Mouse (Mus musculus) kidney, postnatal 25 days (tissue): ENCODE data around the gene Esrrb.

Source experiments
- DNase-seq, 2 experiments: peaks; one replicate each; pipeline ENCODE4 v3.0.0; 2021; ENCODE audit warnings: mixed read lengths in 2 of 2

Esrrb gene

DNA sequence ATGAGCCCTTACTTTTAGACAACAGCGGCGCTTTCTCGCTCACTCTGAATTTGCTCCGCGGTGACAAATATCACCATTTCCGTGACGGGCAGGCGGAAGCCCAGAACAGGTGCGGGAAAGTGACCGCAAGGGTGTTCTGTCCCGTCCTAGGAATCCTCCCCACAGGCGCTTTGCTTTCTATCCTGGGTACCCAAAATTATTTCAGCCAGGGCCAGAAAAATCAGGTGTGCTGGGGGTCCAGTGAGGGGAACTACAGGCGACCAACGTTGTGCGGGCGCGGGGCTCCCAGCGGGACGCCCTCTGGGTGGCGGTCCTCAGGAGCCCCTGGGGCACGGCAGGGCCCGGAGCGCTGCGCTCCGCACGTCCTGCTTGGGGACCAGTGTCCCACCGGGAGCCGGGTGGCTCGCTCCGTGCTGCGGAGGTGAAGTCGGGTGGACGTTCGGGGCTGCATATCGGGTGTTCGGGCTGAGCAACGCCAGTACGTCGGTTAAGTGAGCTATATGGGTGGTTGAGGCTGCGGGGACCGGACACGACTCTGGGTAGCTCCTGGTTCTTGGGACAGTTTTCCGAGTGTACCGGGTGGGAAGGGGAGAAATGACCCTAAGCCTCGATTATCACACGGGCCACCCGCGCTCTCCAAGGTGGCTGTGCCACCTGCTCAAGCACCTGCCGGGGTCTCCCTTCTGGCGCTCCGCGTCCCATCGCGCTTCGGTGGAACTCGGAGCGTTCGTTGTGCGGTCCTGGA lies 61.4 kb downstream of the Esrrb start:
- peak in 1 of 2 experiments; percentile 28 for DNase-seq

DNA sequence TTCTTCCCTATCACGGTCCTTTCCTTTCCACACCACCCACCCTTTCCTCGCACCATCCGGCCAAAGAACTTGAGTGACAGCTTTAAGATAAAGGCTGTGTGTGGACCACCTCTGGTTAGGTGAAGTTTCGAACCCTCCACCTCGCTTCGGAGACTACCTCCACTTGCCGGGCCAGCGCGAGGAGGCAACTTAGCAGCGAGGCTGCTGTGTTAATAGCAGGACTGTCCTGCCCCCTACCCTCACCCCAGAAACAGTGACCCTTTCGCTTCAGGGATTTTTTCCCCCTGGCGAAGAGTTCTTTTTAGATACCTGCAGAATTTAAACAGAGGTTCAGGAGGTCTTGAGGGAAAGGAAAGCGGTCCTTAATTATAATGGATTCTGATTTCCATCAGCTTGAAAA lies 62.2 kb downstream of the Esrrb start:
- DNase-seq = no peak

DNA sequence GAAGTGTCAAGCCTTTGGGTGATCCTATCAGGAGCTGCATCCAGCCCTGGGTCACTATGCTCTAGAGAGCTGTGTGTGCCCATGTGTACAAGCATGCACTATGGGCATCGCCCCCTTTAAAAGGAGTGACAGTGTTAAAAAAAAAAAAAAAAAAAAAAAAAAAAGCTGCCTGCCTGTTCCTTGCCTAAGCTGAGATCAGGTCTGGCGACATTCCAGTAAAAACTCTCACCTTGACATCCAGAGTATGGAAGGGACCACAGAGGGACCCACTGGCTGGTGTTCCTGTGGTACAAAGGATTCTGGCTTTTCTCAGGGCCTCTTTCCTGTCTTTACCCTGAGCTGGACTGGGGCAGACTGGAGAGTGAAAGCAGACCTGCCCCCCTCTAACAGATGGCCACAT lies 66.7 kb downstream of the Esrrb start:
- DNase-seq = peak in 1 of 2 experiments; percentile 35

GRCm38 (mm10) chr12:86431671-86432070 lies 70.8 kb downstream of the Esrrb start:
- no peak for DNase-seq

- DNase-seq = peak; percentile 77 to 86
Measured at GRCm38 (mm10) chr12:86433371-86433821, 72.5 kb downstream of the Esrrb start.

- no peak for DNase-seq
Measured at GRCm38 (mm10) chr12:86435651-86436050, 74.7 kb downstream of the Esrrb start.

- no peak for DNase-seq
Measured at GRCm38 (mm10) chr12:86450848-86451247, 89.9 kb downstream of the Esrrb start.

DNA sequence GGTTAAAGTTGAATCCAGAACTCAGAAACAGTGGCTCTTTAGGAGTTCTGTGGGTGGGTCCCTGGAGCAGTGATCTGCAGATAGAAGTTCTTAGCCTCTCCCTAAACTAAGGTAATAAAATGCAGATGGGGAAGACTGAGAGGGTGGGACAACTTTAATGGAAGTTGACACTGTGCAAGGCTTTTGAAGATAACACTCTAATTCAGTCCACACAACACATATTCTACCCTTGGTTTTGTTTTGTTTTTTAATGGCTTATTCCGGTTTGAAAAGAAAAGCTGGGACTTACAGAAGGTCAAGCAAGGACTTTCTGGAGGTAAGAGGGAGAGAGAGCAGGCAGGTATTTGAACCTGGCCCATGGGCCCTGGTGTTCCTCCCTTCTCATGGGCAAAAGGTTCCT lies 94.1 kb downstream of the Esrrb start:
- DNase-seq = no peak

- DNase-seq = no peak
Measured at GRCm38 (mm10) chr12:86462742-86463470, 102.0 kb downstream of the Esrrb start.

GRCm38 (mm10) chr12:86464385-86464784 lies 103.5 kb downstream of the Esrrb start:
- DNase-seq = no peak

DNA sequence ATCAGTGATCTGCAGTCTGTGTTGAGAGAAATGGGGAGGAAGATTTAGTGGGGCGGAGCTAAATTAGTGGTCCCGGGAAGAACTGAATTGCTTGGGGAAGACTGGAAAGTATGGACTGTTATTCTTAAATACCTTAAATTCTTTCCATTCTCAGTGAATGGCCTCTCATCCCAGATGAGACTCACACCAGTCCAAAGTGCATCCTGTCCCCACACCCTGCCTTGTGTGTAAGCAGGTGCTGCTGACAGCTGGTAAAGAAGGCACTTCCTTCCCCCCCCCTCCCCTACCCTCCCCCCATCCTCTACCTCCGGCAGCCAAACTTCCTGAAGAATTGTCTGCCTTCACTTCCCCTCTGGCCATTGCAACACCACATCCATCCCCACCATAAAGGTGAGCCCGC lies 105.3 kb downstream of the Esrrb start:
- DNase-seq = no peak

GRCm38 (mm10) chr12:86469919-86470318 lies 109.0 kb downstream of the Esrrb start:
- peak in 1 of 2 experiments; percentile 29 for DNase-seq

- DNase-seq = no peak
Measured at GRCm38 (mm10) chr12:86470912-86471311, 110.0 kb downstream of the Esrrb start.

- DNase-seq = peak in 1 of 2 experiments; percentile 21
Measured at GRCm38 (mm10) chr12:86473630-86474029, 112.7 kb downstream of the Esrrb start.

DNA sequence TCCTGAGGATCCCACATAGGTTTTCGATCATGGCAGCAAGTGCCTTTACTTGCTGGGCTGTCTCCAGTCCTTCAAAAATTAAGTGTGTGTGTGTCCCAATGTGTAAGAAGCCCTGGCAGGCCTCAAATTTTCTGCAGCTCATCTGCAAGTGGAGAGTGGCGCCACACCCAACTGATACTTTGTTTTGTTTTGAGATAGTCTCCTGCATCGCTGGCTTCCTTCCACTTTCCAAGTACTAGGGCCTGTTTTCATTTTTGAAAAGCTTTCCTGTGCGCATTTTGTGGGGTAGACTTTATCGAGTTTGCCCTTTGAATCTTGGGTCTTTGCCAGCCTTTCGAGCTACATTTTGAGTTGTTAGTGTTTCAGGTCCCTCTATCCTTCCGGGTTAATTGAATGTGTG lies 115.1 kb downstream of the Esrrb start:
- DNase-seq = peak; percentile 16 to 32

GRCm38 (mm10) chr12:86478908-86479307 lies 118.0 kb downstream of the Esrrb start:
- DNase-seq = no peak

DNA sequence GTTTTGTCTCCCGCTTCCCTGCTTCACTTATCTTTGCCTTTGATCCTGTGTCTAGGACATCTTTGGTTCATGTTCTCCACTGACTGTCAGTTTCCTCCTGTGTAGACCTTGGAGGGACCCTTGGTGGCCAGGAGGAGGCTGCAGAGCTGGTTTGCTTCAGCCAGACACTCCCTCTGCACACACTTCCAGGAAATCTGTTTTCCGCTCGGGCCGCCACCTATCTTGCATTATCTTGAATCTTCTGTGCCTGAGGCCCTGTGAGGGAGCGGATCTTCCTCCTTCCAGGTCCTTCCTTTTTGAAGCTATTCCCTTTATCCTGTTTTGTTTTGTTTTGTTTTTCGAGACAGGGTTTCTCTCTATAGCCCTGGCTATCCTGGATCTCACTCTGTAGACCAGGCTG lies 121.1 kb downstream of the Esrrb start:
- peak in 1 of 2 experiments; percentile 27 for DNase-seq

DNA sequence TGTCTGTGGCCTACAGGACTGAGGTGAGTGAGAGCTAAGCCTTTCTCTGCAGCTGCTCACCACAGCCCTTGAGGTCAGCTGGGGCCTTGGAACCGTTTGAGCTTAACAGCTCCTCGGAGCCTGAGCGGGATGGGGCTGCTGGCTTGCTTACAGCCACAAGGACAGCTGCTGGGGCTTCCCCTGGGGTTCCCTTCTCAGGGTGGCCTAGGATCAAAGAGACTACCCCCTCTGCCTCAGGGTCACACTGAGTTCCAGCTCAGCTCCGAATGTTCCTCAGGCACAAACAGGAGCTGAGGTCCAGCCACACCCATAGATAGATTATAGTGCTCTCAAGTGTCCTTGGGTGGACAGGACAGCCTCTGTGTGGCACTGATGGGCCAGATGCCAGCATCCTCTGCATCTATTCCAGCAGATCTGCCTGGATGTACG lies 122.5 kb downstream of the Esrrb start:
- DNase-seq = peak in 1 of 2 experiments; percentile 36

- DNase-seq = no peak
Measured at GRCm38 (mm10) chr12:86488005-86488404, 127.1 kb downstream of the Esrrb start.

- DNase-seq = no peak
Measured at GRCm38 (mm10) chr12:86490052-86490451, 129.1 kb downstream of the Esrrb start.

GRCm38 (mm10) chr12:86491500-86491899 lies 130.6 kb downstream of the Esrrb start:
- DNase-seq = no peak

- DNase-seq = no peak
Measured at GRCm38 (mm10) chr12:86492822-86493221, 131.9 kb downstream of the Esrrb start.

DNA sequence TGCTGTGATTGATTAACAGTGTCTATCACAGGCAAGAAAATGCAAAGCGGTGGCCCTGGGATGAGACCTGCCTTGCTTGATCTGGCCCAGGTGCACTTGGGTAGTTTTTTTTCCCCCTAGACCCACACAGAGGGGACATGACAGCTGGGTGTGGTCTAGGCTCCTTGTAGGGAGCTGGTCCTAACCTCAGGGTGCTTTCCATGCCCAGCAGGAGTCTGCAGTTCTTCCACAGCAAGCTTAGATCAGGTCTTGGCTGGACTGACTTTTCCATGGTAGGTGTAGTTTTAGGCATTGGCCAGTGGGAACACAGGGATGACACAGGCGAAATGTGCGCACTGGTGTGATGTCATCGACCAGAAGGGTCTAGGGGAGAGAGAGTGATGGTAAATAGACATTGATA lies 136.2 kb downstream of the Esrrb start:
- DNase-seq = no peak

DNA sequence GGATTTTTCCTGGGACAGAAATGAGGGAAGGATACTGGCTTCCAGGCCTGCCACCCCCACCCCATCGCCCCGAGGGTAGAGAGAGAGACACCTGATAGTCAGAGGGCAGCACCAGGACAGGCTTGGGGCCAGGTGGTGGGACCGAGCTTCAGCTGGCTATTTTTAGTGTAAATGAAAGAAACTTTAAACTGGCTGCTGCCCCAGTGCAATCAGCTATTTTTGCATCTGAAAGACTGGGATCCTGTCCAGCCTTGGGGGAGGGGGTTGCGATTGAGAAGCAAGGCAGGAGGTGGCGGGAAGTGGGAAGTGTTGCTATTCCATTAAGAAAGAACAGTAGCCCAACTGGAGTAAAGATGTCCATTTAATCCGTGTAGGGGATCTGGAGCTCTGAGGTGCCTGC lies 137.8 kb downstream of the Esrrb start:
- peak; percentile 68 to 70 for DNase-seq
